Comparison of ENCODE assay signal across 8 mouse cellular contexts in genomic region chr4:124700248-124700971, GRCm38 (mm10). TPM values are rescaled to one million over a fixed set of nuclear protein-coding genes. Genes with fewer than 3 reads are reported as not detected.
DNase-seq lines count a peak whose midpoint lies in the region; ATAC-seq lines count a peak whose summit lies in the region.

Fhl3 (plus strand) TSS chr4:124700701.

- H3K36me3 ChIP-seq in embryonic facial prominence, embryonic 14.5 days (ENCODE audit: control insufficient read depth, insufficient read depth, low read length), result peaks cover 2% of the 10 kb centered on the region
- H3K36me3 ChIP-seq in heart, embryonic 16.5 days (ENCODE audit: control insufficient read depth, insufficient read depth), result no peaks in the 10 kb centered on the region
- H3K36me3 ChIP-seq in megakaryocyte, embryonic 14.5 days (replicated peaks; ENCODE audit: low read length), result peaks cover 43% of the 10 kb centered on the region

- H3K27ac ChIP-seq in embryonic facial prominence, embryonic 14.5 days (replicated peaks; ENCODE audit: low read depth, low read length), result peak within 1 kb of the TSS; percentile 90
- peak within 1 kb of the TSS; percentile 87 for H3K27ac ChIP-seq in heart, embryonic 16.5 days (ENCODE audit: low read length)

- peak; percentile 72 for ATAC-seq in embryonic facial prominence, embryonic 14.5 days (ENCODE audit: low read depth)
- ATAC-seq in heart, embryonic 16.5 days (replicated peaks; ENCODE audit: extremely low read depth, insufficient read depth, low FRiP score), result peak; percentile 61; the same call in 1 of the 2 replicates

- WGBS in embryonic facial prominence, embryonic 14.5 days, result 0% methylated on average over 6 of the region's 59 CpGs
- WGBS in heart, embryonic 16.5 days, result under 1% methylated on average over 50 of the region's 59 CpGs

- H3K4me3 ChIP-seq in embryonic facial prominence, embryonic 14.5 days (ENCODE audit: low read depth, low read length), result peak within 1 kb of the TSS; percentile 81
- H3K4me3 ChIP-seq in heart, embryonic 16.5 days (ENCODE audit: low read length), result peak within 1 kb of the TSS; percentile 92
- H3K4me3 ChIP-seq in megakaryocyte, embryonic 14.5 days (replicated peaks), result peak within 1 kb of the TSS; percentile 94

- peak within 1 kb of the TSS; percentile 92 for H3K9ac ChIP-seq in embryonic facial prominence, embryonic 14.5 days (ENCODE audit: low read depth, low read length)
- H3K9ac ChIP-seq in heart, embryonic 16.5 days (ENCODE audit: low read length), result peak within 1 kb of the TSS; percentile 93

- peak; percentile 51 for DNase-seq in urinary bladder, adult 2 months (ENCODE audit: low spot score)
- DNase-seq in urinary bladder, postnatal 36 days (ENCODE audit: low spot score in 2 of 2), result no peak
- peak; percentile 95 for DNase-seq in embryonic facial prominence, embryonic 14.5 days (ENCODE audit: low spot score)
- DNase-seq in kidney, postnatal 14 days, result peak; percentile 86
- peak; percentile 45 to 47 for DNase-seq in spleen, postnatal 14 days (ENCODE audit: low spot score in 2 of 2)
- DNase-seq in layer of hippocampus, postnatal 25 days (ENCODE audit: extremely low spot score in 1 of 2, low spot score in 1 of 2), result no peak

- peak within 1 kb of the TSS; percentile 77 for H3K4me2 ChIP-seq in embryonic facial prominence, embryonic 14.5 days (ENCODE audit: low read depth, low read length)
- peak within 1 kb of the TSS; percentile 89 for H3K4me2 ChIP-seq in heart, embryonic 16.5 days (ENCODE audit: low read depth, low read length)

- no peaks in the 10 kb centered on the region for H3K27me3 ChIP-seq in embryonic facial prominence, embryonic 14.5 days (replicated peaks; ENCODE audit: control insufficient read depth, insufficient read depth, low read length)
- H3K27me3 ChIP-seq in heart, embryonic 16.5 days (ENCODE audit: control insufficient read depth, insufficient read depth, low read length), result no peaks in the 10 kb centered on the region; the same call in none of the 2 replicates
- H3K27me3 ChIP-seq in megakaryocyte, embryonic 14.5 days (replicated peaks), result no peaks in the 10 kb centered on the region

- H3K4me1 ChIP-seq in embryonic facial prominence, embryonic 14.5 days (ENCODE audit: control insufficient read depth, insufficient read depth, low read length), result peaks cover 36% of the 10 kb centered on the region
- H3K4me1 ChIP-seq in heart, embryonic 16.5 days (ENCODE audit: control insufficient read depth, insufficient read depth, low read length), result peaks cover 42% of the 10 kb centered on the region
- H3K4me1 ChIP-seq in megakaryocyte, embryonic 14.5 days, result peaks cover 89% of the 10 kb centered on the region

- no peaks in the 10 kb centered on the region for H3K9me3 ChIP-seq in embryonic facial prominence, embryonic 14.5 days (ENCODE audit: control insufficient read depth, low read length)
- H3K9me3 ChIP-seq in heart, embryonic 16.5 days (replicated peaks; ENCODE audit: control insufficient read depth, low read length), result no peaks in the 10 kb centered on the region
- H3K9me3 ChIP-seq in megakaryocyte, embryonic 14.5 days, result no peaks in the 10 kb centered on the region

RNA-seq across cellular contexts. Expression of gene Fhl3, which starts in this region (rescaled TPM):
- 2.7 and 5.2 TPM in 2 replicates for polyA plus RNA-seq in urinary bladder, adult 2 months (2012; rRNA removed)
- polyA plus RNA-seq in embryonic facial prominence, embryonic 14.5 days (2014; fragmentation: Nextera tagmentation; extraction: Ambion mirVana), result 15.7 and 18.2 TPM in 2 replicates
- polyA plus RNA-seq in heart, embryonic 16.5 days (2015; fragmentation: Nextera tagmentation; extraction: Ambion mirVana), result 3.8 and 5.0 TPM in 2 replicates
- 122 and 166 TPM in 2 replicates for polyA plus RNA-seq in megakaryocyte, embryonic 14.5 days (2012; ENCODE audit: insufficient read depth, low replicate concordance)
- total RNA-seq in layer of hippocampus, postnatal 25 days (2021), result 1 to 10 TPM; 2.3 to 2.8 TPM

Comparison
In these comparisons a context has a peak if more than half of its experiments do, and no peak if none do; other contexts are left out.
1. DNase-seq: peak in urinary bladder, adult 2 months (single experiment), embryonic facial prominence, embryonic 14.5 days (single experiment), kidney, postnatal 14 days (single experiment) and spleen, postnatal 14 days (2 of 2); none in urinary bladder, postnatal 36 days (0 of 2) and layer of hippocampus, postnatal 25 days (0 of 2).
2. Peak in every context shown above with its lines, with median percentiles within 50 percentile points of each other: H3K4me3 ChIP-seq.